Mouse (Mus musculus) spleen, postnatal 0 days (tissue): ENCODE measurements around the gene Spp2. TPM values are rescaled to one million over a fixed set of nuclear protein-coding genes. Genes with fewer than 3 reads are reported as not detected.

Experiments used
- polyA plus RNA-seq: library from polyadenylated mRNA; unstranded; fragments of >200 nt; fragmentation: Nextera tagmentation; extraction: Ambion mirVana; gene quantifications from 2 replicates; pipeline ENCODE4 v1.2.1, GENCODE M21; 2015

Gene Spp2
- 0.25 and 0.43 TPM in 2 replicates for polyA plus RNA-seq

DNA sequence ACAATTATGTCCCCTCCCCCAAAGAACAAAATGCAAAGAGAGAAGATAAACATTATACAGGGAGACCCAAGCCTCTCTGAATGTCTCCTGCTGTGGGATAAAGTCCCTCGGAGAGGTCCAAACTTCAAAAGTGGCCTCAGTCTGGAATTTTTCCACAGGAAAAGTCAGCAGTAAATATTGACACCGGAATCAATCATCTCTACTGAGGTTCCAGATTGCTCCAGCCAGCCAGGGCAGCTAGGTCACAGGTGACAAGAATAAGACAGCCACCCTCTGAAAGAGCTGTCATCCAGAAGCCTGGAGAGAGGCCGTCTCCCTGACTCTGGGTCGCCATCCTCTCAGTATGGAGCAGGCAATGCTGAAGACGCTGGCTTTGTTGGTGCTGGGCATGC, at the start of gene Spp2:
Gene Spp2, plus strand, starts transcription at position 155 of the 392 bp plus-strand sequence.

Other genes with a start within 250 kb of the Spp2 start
- gene Ugt1a5, start 240.9 kb upstream of the Spp2 start, polyA plus RNA-seq, result 0.11 TPM in 1 of 2 replicates, not detected in the other
- gene Ugt1a2, start 206.4 kb upstream of the Spp2 start, polyA plus RNA-seq, result 0.05 and 0.40 TPM in 2 replicates
- 13.2 and 15.6 TPM in 2 replicates for gene Dnajb3, start 201.2 kb upstream of the Spp2 start, polyA plus RNA-seq
- gene Ugt1a1, start 195.0 kb upstream of the Spp2 start, polyA plus RNA-seq, result 0.25 and 0.57 TPM in 2 replicates
- gene Mroh2a, start 180.0 kb upstream of the Spp2 start, polyA plus RNA-seq, result 0.69 and 0.73 TPM in 2 replicates
- gene Hjurp, start 129.3 kb upstream of the Spp2 start, polyA plus RNA-seq, result 76.6 and 78.0 TPM in 2 replicates
- not detected in 2 replicates for gene Trpm8, start 129.3 kb upstream of the Spp2 start, polyA plus RNA-seq
- gene Glrp1, start 103.1 kb downstream of the Spp2 start, polyA plus RNA-seq, result 0.16 and 0.33 TPM in 2 replicates